ENCODE assay signal across 39 mouse cellular contexts in the genomic region with DNA sequence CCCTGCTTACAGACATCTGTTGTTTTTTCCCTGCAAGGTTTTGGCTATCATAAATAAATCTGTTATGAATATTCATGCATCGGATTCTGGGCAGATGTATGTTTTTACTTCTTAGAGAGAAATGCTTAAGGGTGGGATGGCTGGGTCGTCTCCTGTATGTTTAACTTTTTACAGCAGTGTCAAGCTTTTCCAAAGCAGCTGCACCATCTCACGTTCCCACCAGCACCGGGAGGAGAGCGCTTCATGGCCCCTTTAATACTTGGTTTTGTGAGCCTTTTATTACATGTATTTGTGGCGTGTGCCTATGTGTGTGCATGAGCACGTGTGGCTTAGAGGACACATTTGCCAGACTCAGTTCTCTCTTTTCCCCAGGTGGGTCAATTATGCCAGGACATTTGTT. TPM values are rescaled to one million over a fixed set of nuclear protein-coding genes. Genes with fewer than 3 reads are reported as not detected.
"Had no signal": no experiment of that assay in that cellular context is flagged by ENCODE, and none has a peak within 500 bp of the region (broad histone marks: within the 10 kb centered on the region; RNA-seq: fewer than 3 reads in every experiment).

No protein-coding gene starts in this region.

- H3K9ac ChIP-seq: heart, embryonic 12.5 days; heart, embryonic 13.5 days; heart, embryonic 15.5 days; hindbrain, embryonic 12.5 days; hindbrain, embryonic 13.5 days; hindbrain, embryonic 14.5 days; hindbrain, embryonic 15.5 days; intestine, embryonic 15.5 days; kidney, embryonic 15.5 days had no signal

- H3K27ac ChIP-seq: heart, adult 2 months; heart, embryonic 10.5 days; heart, embryonic 13.5 days; heart, embryonic 15.5 days; hindbrain, embryonic 10.5 days; hindbrain, embryonic 12.5 days; hindbrain, embryonic 13.5 days; hindbrain, embryonic 14.5 days; hindbrain, embryonic 15.5 days; hindbrain, postnatal 0 days; intestine, embryonic 15.5 days; kidney, embryonic 15.5 days; layer of hippocampus, adult 2 months; left cerebral cortex, adult 2 months had no signal

- H3K4me2 ChIP-seq: heart, embryonic 11.5 days; heart, embryonic 12.5 days; heart, embryonic 13.5 days; heart, embryonic 15.5 days; hindbrain, embryonic 12.5 days; hindbrain, embryonic 13.5 days; hindbrain, embryonic 14.5 days; hindbrain, embryonic 15.5 days; intestine, embryonic 15.5 days; kidney, embryonic 15.5 days had no signal

- ATAC-seq: hindbrain, embryonic 16.5 days; hindbrain, postnatal 0 days; inflammation-experienced regulatory T-cells, adult 6 months; intestine, embryonic 15.5 days; intestine, embryonic 16.5 days; intestine, postnatal 0 days had no signal

- DNase-seq: heart, adult 2 months; heart, postnatal 14 days; heart, postnatal 36 days; heart, postnatal 4 days; kidney, adult 11 months; kidney, adult 2 months; kidney, adult 8-10 months; kidney, adult 9 months; kidney, postnatal 10 days; kidney, postnatal 25 days; kidney, postnatal 36 days; layer of hippocampus, adult 9-11 months; layer of hippocampus, postnatal 36 days had no signal

- H3K36me3 ChIP-seq: heart, embryonic 10.5 days; heart, embryonic 12.5 days; heart, embryonic 13.5 days; heart, embryonic 15.5 days; hindbrain, embryonic 10.5 days; hindbrain, embryonic 12.5 days; hindbrain, embryonic 13.5 days; hindbrain, embryonic 15.5 days; intestine, embryonic 15.5 days; kidney, embryonic 15.5 days had no signal

- H3K27me3 ChIP-seq: heart, embryonic 12.5 days; heart, embryonic 13.5 days; heart, embryonic 15.5 days; hindbrain, embryonic 12.5 days; hindbrain, embryonic 13.5 days; hindbrain, embryonic 15.5 days; intestine, embryonic 15.5 days; kidney, embryonic 15.5 days had no signal

- H3K4me1 ChIP-seq: heart, embryonic 10.5 days; heart, embryonic 12.5 days; heart, embryonic 13.5 days; heart, embryonic 15.5 days; hindbrain, embryonic 10.5 days; hindbrain, embryonic 15.5 days had no signal

- H3K4me3 ChIP-seq: heart, adult 2 months; heart, embryonic 10.5 days; heart, embryonic 12.5 days; heart, embryonic 13.5 days; heart, embryonic 15.5 days; hindbrain, embryonic 10.5 days; hindbrain, embryonic 12.5 days; hindbrain, embryonic 13.5 days; hindbrain, embryonic 15.5 days; intestine, embryonic 15.5 days; kidney, embryonic 15.5 days; layer of hippocampus, adult 2 months; left cerebral cortex, adult 2 months had no signal

- H3K9me3 ChIP-seq: heart, embryonic 10.5 days; heart, embryonic 12.5 days; heart, embryonic 13.5 days; heart, embryonic 15.5 days; hindbrain, embryonic 10.5 days; hindbrain, embryonic 12.5 days; hindbrain, embryonic 13.5 days; hindbrain, embryonic 15.5 days; intestine, embryonic 15.5 days; kidney, embryonic 15.5 days had no signal

RNA-seq across cellular contexts. Expression of gene Gm9817, which starts 37.8 kb away (rescaled TPM):
- total RNA-seq: heart, postnatal 14 days; hematopoietic stem cell, adult 5-6 weeks; layer of hippocampus, adult 18-20 months; layer of hippocampus, adult 2 months; layer of hippocampus, adult 8-10 months; left cerebral cortex, adult 18-20 months; left cerebral cortex, adult 2 months had no signal
- polyA plus RNA-seq: heart, adult 2 months; heart, embryonic 10.5 days; heart, embryonic 11.5 days; hindbrain, embryonic 10.5 days; hindbrain, embryonic 11.5 days; hindbrain, embryonic 12.5 days; hindbrain, embryonic 14.5 days; intestine, embryonic 14.5 days; intestine, embryonic 15.5 days; intestine, embryonic 16.5 days; kidney, adult 2 months; kidney, embryonic 15.5 days; kidney, embryonic 16.5 days had no signal
